Mouse (Mus musculus): Measurements from ENCODE around the gene H2-Q10. TPM values are rescaled to one million over a fixed set of nuclear protein-coding genes. Genes with fewer than 3 reads are reported as not detected.
"Not testable (repeated sequence)": the region's sequence is repeated elsewhere in the genome, so short reads cannot be mapped to it uniquely, and the experiment has no call there.

Gene H2-Q10
- polyA plus RNA-seq, 1 experiment = 0.01 TPM

DNA sequence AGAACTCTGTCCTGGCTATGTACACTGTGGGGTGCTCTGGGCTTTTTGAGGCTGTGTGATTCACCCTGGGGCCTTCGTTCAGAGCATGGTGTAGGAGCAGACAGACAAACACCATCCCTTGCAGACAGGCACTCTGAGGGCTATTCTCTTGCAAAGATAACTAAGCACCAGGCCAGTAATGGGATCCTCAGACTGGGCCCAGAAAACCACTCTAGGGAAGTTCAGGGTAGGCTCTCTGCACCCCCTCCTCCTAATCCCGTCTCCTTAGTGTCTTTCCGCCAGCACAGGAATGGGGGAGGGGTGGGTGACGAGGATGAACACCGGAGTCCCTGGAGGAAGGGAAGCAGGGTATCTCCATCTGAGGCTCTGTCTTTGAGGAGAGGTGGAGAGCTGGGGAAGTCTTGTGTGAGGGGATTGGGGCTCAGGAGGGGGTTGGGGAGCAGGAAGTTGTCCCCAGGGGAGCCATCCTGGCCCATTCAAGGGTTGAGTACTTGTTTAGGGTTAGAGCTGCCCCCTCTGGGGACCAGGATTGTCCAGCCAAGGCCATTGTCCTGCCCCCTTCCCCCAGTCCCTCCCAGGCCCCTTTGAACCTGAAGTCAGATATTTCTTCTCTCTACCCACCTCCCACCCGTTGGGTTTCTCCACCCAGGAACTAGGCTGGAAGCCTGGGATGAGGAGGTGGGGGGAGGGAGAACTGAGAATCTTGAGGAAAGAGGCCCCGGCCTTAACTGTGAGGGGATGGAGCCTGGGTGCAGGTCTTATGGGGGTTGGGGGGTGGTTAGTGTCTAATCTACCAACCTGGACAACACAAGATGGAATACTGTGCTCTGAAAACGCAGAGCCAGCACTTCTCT lies 35.0 kb downstream of the H2-Q10 start:
- Histone ChIP-seq H3K79me2 (ENCODE audit: control insufficient read depth, insufficient read depth) (no peaks in the 10 kb centered on the region), H3ac (ENCODE audit: control insufficient read depth, insufficient read length, low read depth) (no peak overlapping the region), H3K79me3 (ENCODE audit: low read depth) (no peaks in the 10 kb centered on the region), H3K4me3 (ENCODE audit: insufficient read depth, poor library complexity, severe bottlenecking) (no peak overlapping the region), H3K36me3 (ENCODE audit: control insufficient read depth, insufficient read depth) (no peaks in the 10 kb centered on the region), H3K27me3 (ENCODE audit: control insufficient read depth, insufficient read depth, insufficient read length) (peaks cover 3% of the 10 kb centered on the region)
- TF ChIP-seq MAX (IDR thresholded peaks at IDR 0.05) (no peak), CTCF (IDR thresholded peaks at IDR 0.05; ENCODE audit: control insufficient read depth, insufficient read depth, insufficient read length) (no peak), MYOD1 (IDR thresholded peaks at IDR 0.05; ENCODE audit: control insufficient read depth, insufficient read length, low read depth) (no peak), USF1 (IDR thresholded peaks at IDR 0.05; ENCODE audit: low read depth) (no peak), MYOG (IDR thresholded peaks at IDR 0.05; ENCODE audit: control insufficient read depth, extremely low read depth, insufficient read length) (no peak), FOSL1 (IDR thresholded peaks at IDR 0.05; ENCODE audit: insufficient read depth, low read length, poor library complexity, severe bottlenecking) (no peak)

DNA sequence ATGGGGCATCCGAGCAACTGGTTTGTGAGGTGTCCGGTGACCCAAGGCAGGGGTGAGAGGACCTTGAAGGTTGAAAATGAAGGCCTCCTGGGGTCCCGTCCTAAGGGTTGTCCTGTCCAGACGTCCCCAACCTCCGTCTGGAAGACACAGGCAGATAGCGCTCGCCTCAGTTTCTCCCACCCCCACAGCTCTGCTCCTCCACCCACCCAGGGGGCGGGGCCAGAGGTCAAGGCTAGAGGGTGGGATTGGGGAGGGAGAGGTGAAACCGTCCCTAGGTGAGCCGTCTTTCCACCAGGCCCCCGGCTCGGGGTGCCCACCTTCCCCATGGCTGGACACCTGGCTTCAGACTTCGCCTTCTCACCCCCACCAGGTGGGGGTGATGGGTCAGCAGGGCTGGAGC lies 35.9 kb downstream of the H2-Q10 start, which contains the start of gene Pou5f1:
Pou5f1 (plus strand) TSS at position 243 of the 400 bp plus-strand sequence.
- Histone ChIP-seq H3K79me2 (ENCODE audit: control insufficient read depth, insufficient read depth) (no peaks in the 10 kb centered on the region), H3K4me3 (ENCODE audit: insufficient read depth, poor library complexity, severe bottlenecking) (no peak within 1 kb of the TSS), H3K79me3 (ENCODE audit: low read depth) (no peaks in the 10 kb centered on the region), H3K36me3 (ENCODE audit: control insufficient read depth, insufficient read depth) (no peaks in the 10 kb centered on the region), H3K27me3 (ENCODE audit: control insufficient read depth, insufficient read depth, insufficient read length) (peaks cover 3% of the 10 kb centered on the region), H3ac (ENCODE audit: control insufficient read depth, insufficient read length, low read depth) (no peak within 1 kb of the TSS)
- no peak for TF ChIP-seq MAX (IDR thresholded peaks at IDR 0.05)
- no peak for TF ChIP-seq FOSL1 (IDR thresholded peaks at IDR 0.05; ENCODE audit: insufficient read depth, low read length, poor library complexity, severe bottlenecking)
- TF ChIP-seq CEBPB (IDR thresholded peaks at IDR 0.05; ENCODE audit: low read depth) = no peak
- TF ChIP-seq CTCF (IDR thresholded peaks at IDR 0.05; ENCODE audit: control insufficient read depth, insufficient read depth, insufficient read length) = no peak
- no peak for TF ChIP-seq MYOG (IDR thresholded peaks at IDR 0.05; ENCODE audit: control insufficient read depth, extremely low read depth, insufficient read length)
- no peak for TF ChIP-seq MYOD1 (IDR thresholded peaks at IDR 0.05; ENCODE audit: control insufficient read depth, insufficient read length, low read depth)
- no peak for TF ChIP-seq USF1 (IDR thresholded peaks at IDR 0.05; ENCODE audit: low read depth)

GRCm38 (mm10) chr17:35506881-35507280 lies 37.0 kb downstream of the H2-Q10 start:
- Histone ChIP-seq H3K27me3 (ENCODE audit: control insufficient read depth, insufficient read depth, insufficient read length) (peaks cover 3% of the 10 kb centered on the region), H3K79me3 (ENCODE audit: low read depth) (no peaks in the 10 kb centered on the region), H3K79me2 (ENCODE audit: control insufficient read depth, insufficient read depth) (no peaks in the 10 kb centered on the region), H3ac (ENCODE audit: control insufficient read depth, insufficient read length, low read depth) (no peak overlapping the region), H3K4me3 (ENCODE audit: insufficient read depth, poor library complexity, severe bottlenecking) (no peak overlapping the region), H3K36me3 (ENCODE audit: control insufficient read depth, insufficient read depth) (no peaks in the 10 kb centered on the region)
- TF ChIP-seq CTCF (IDR thresholded peaks at IDR 0.05; ENCODE audit: control insufficient read depth, insufficient read depth, insufficient read length) (no peak), USF1 (IDR thresholded peaks at IDR 0.05; ENCODE audit: low read depth) (no peak), MYOD1 (IDR thresholded peaks at IDR 0.05; ENCODE audit: control insufficient read depth, insufficient read length, low read depth) (no peak), MAX (IDR thresholded peaks at IDR 0.05) (no peak), FOSL1 (IDR thresholded peaks at IDR 0.05; ENCODE audit: insufficient read depth, low read length, poor library complexity, severe bottlenecking) (no peak), CEBPB (IDR thresholded peaks at IDR 0.05; ENCODE audit: low read depth) (no peak), MYOG (IDR thresholded peaks at IDR 0.05; ENCODE audit: control insufficient read depth, extremely low read depth, insufficient read length) (no peak)

DNA sequence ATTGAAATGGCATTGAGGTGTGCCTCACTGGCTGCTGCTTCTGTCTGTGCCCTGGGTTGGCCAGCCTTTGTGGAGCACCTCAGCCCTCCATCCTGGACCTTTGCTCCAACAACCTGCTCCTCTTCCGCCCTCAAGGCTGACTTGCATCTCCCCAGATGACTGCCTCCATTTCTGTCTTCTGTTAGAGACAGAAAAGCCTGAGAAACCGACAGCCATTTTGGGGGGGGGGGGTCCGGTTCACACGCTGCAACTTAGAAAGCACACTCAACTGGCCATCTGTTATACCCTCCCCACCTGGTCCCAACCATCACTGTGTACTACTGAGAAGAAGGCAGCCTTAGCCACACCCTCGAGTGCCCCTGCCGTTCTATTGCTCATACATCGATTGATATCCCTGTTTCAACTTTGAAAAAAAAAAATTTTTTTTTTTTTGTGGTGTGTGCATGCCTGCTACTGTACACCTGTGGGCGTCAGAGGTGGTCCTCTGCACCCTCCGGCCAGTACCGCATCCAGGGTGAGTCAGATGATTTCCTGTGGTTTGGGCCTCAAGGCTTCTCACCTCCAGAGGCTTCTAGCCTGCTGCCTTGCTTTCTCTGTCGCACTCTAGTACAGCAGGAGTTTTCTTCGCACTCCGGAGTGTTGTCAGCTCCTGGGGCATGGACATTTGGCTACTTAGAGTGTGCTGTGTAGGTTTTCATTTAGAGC lies 37.8 kb downstream of the H2-Q10 start:
- H3K79me3 ChIP-seq (ENCODE audit: low read depth) = no peaks in the 10 kb centered on the region
- no peak overlapping the region for H3K4me3 ChIP-seq (ENCODE audit: insufficient read depth, poor library complexity, severe bottlenecking)
- H3K27me3 ChIP-seq (ENCODE audit: control insufficient read depth, insufficient read depth, insufficient read length) = peaks cover 3% of the 10 kb centered on the region
- peaks cover 3% of the 10 kb centered on the region for H3K36me3 ChIP-seq (ENCODE audit: control insufficient read depth, insufficient read depth)
- H3ac ChIP-seq (ENCODE audit: control insufficient read depth, insufficient read length, low read depth) = no peak overlapping the region
- no peaks in the 10 kb centered on the region for H3K79me2 ChIP-seq (ENCODE audit: control insufficient read depth, insufficient read depth)
- TF ChIP-seq USF1 (IDR thresholded peaks at IDR 0.05; ENCODE audit: low read depth) = no peak
- no peak for TF ChIP-seq MYOD1 (IDR thresholded peaks at IDR 0.05; ENCODE audit: control insufficient read depth, insufficient read length, low read depth)
- no peak for TF ChIP-seq MYOG (IDR thresholded peaks at IDR 0.05; ENCODE audit: control insufficient read depth, extremely low read depth, insufficient read length)
- no peak for TF ChIP-seq MAX (IDR thresholded peaks at IDR 0.05)
- TF ChIP-seq FOSL1 (IDR thresholded peaks at IDR 0.05; ENCODE audit: insufficient read depth, low read length, poor library complexity, severe bottlenecking) = no peak
- TF ChIP-seq CEBPB (IDR thresholded peaks at IDR 0.05; ENCODE audit: low read depth) = no peak
- no peak for TF ChIP-seq CTCF (IDR thresholded peaks at IDR 0.05; ENCODE audit: control insufficient read depth, insufficient read depth, insufficient read length)

- not testable (repeated sequence) for H3ac ChIP-seq (ENCODE audit: control insufficient read depth, insufficient read length, low read depth); H3K36me3 ChIP-seq (ENCODE audit: control insufficient read depth, insufficient read depth); H3K79me3 ChIP-seq (ENCODE audit: low read depth); H3K27me3 ChIP-seq (ENCODE audit: control insufficient read depth, insufficient read depth, insufficient read length); H3K79me2 ChIP-seq (ENCODE audit: control insufficient read depth, insufficient read depth); H3K4me3 ChIP-seq (ENCODE audit: insufficient read depth, poor library complexity, severe bottlenecking)
Measured at GRCm38 (mm10) chr17:35508279-35508678, 38.4 kb downstream of the H2-Q10 start.

Data from C2C12 (cell line).